Mouse (Mus musculus) liver, embryonic 14.5 days (tissue): ENCODE measurements around the gene Vash2. TPM values are rescaled to one million over a fixed set of nuclear protein-coding genes. Genes with fewer than 3 reads are reported as not detected.

Experiments used
- ATAC-seq: fragments of 200-750 bp; cut with Nextera tagmentation; 2 replicates; pipeline ENCODE4 v1.8.0; 2017; ENCODE audit warnings: moderate number of reproducible peaks, mild to moderate bottlenecking, moderate library complexity; ENCODE audit not compliant: insufficient read depth
- DNase-seq, 3 experiments: peaks; one replicate each; pipeline ENCODE4 v3.0.0-alpha.2; 2012 to 2013; ENCODE audit warnings: low read depth in 3 of 3, low spot score in 3 of 3
- H3K27ac ChIP-seq: fragments of 300-500 bp; sonication (generic); 2 replicates; pipeline ENCODE4 v1.5.1; 2014; ENCODE audit warnings: moderate library complexity, mild to moderate bottlenecking, control low read depth, inconsistent platforms
- H3K27me3 ChIP-seq: fragments of 300-500 bp; sonication (generic); 2 replicates; pipeline ENCODE4 v1.6.1; 2014; ENCODE audit warnings: mild to moderate bottlenecking, low read length, moderate library complexity; ENCODE audit not compliant: control insufficient read depth, insufficient read depth
- H3K36me3 ChIP-seq: fragments of 300-500 bp; sonication (generic); replicated peaks from 2 replicates; pipeline ENCODE4 v1.6.1; 2014; ENCODE audit warnings: low read depth; ENCODE audit not compliant: control insufficient read depth, insufficient read depth
- H3K4me1 ChIP-seq, 2 experiments: fragments of 200-500 bp in 1 of 2; fragments of 300-500 bp in 1 of 2; sonication (generic) in 1 of 2; replicated peaks; 2 replicates each; pipeline ENCODE4 v1.6.1; 2012 to 2014; ENCODE audit warnings: antibody characterized with exemption in 1 of 2, inconsistent platforms in 1 of 2, low read length in 1 of 2; ENCODE audit not compliant: control insufficient read depth in 2 of 2, insufficient read depth in 2 of 2
- H3K4me2 ChIP-seq: fragments of 300-500 bp; sonication (generic); 2 replicates; pipeline ENCODE4 v1.6.1; 2014; ENCODE audit warnings: low read depth, mild to moderate bottlenecking, control low read depth, moderate library complexity
- H3K4me3 ChIP-seq, 2 experiments: fragments of 200-500 bp in 1 of 2; fragments of 300-500 bp in 1 of 2; sonication (generic) in 1 of 2; 2 replicates each; pipeline ENCODE4 v1.5.1; 2012 to 2014; ENCODE audit warnings: low read depth in 2 of 2, low read length in 2 of 2, mild to moderate bottlenecking in 2 of 2, control low read depth in 1 of 2, inconsistent platforms in 1 of 2, moderate library complexity in 1 of 2; ENCODE audit not compliant: insufficient read depth in 1 of 2
- H3K9ac ChIP-seq: fragments of 300-500 bp; sonication (generic); replicated peaks from 2 replicates; pipeline ENCODE4 v1.6.1; 2014; ENCODE audit warnings: mild to moderate bottlenecking, control low read depth, moderate library complexity
- H3K9me3 ChIP-seq: fragments of 300-500 bp; sonication (generic); 2 replicates; pipeline ENCODE4 v1.6.1; 2016; ENCODE audit warnings: low read length, mixed read lengths; ENCODE audit not compliant: control insufficient read depth
- CTCF ChIP-seq: IDR thresholded peaks from 2 replicates; pipeline ENCODE4 v1.5.1; 2016; ENCODE audit warnings: antibody characterized with exemption, low read depth, control low read depth
- EP300 ChIP-seq: IDR thresholded peaks from 2 replicates; pipeline ENCODE4 v1.6.1; 2016; ENCODE audit warnings: antibody characterized with exemption, low read depth
- WGBS: fragments of 180-500 bp; shearing (Covaris S2); extraction: QIAGEN DNeasy Blood & Tissue Kit; methylation state at CpG from one replicate; pipeline ENCODE4 v1.1.7; 2014; ENCODE audit not compliant: insufficient replicate concordance; 5-methylcytosine and 5-hydroxymethylcytosine counted together
- polyA plus RNA-seq, 2 experiments: library from polyadenylated mRNA; depleted of rRNA in 1 of 2; stranded (reverse) in 1 of 2; unstranded in 1 of 2; fragments of >200 nt; fragmentation: Nextera tagmentation in 1 of 2; extraction: Ambion mirVana in 1 of 2; gene quantifications; 2 replicates each; pipeline versions ENCODE4 v1.2.1 to v1.2.3; 2012 to 2014

Gene Vash2
- polyA plus RNA-seq, 2 experiments: 0.40 to 0.81 TPM

DNA sequence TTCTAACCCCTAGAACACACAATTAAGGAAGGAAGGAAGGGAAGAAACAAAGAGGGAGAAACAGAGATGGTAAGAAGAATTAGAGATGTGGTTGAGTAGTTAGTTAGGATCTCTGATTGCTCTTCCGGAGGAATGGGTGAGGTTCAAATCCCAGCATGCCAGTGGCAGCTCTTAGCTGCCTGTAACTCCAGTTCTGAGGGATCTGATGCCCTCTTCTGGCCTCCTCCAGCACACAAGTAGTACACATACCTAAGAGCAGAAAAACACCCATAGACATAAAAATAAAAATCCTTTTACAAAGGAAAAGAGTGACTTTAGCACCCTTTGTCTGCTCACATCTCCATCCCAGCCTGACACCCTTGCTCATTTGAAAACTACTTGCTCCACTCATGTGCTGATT lies 66.5 kb downstream of the Vash2 start:
- H3K4me3 ChIP-seq: no peak overlapping the region
- H3K4me2 ChIP-seq: peak overlapping the region; percentile 72; the same call in 1 of the 2 replicates

DNA sequence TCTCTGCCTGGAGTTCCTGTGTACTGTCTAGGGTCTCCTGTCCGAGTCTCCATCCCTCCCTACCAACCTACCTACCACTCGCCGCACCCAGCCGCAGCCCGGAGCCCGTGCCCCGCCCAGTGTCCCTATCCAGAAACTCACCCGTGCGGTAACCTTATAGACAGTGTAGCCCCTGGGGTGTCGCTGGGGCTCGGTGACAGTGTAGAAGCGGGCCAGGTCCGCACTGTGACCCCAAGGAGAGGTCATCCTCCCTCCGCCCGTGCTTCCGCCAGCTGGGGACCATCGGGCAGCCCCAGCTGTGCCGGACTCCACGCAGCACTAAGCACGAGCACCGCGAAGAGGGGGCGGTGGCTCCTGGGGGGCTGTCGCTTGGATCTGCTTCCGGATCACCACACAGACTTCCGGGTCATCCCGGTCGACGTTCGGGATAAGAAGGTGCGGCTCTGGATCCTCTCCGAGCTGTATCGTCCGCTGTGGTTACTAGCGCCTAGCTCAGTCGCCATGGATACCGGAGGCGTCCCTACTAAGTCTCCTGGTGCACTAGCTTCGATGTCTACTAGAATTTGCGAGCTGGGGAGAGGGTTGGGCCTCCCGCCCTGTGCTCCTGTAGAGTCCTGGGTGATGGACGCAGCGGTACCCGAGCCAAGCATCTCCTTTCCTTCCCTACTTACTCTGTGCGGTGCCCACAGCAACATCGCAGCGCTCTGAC lies 67.5 kb downstream of the Vash2 start, which contains the start of gene Rps6kc1:
Gene Rps6kc1, minus strand, starts transcription at position 356 of the 709 bp plus-strand sequence.
- DNase-seq (peak; percentile 62 to 65 (median 64)), ATAC-seq (peak; percentile 89)
- H3K4me1 ChIP-seq: peaks cover 0 to 11% of the 10 kb centered on the region in 2 experiments; a peak in 2 of 4 replicates
- peak within 1 kb of the TSS; percentile 72 for H3K4me2 ChIP-seq
- no peaks in the 10 kb centered on the region for H3K9me3 ChIP-seq
- H3K9ac ChIP-seq: peak within 1 kb of the TSS; percentile 32
- H3K36me3 ChIP-seq: no peaks in the 10 kb centered on the region
- TF ChIP-seq CTCF (no peak), EP300 (no peak)
- under 1% methylated on average over 47 of the region's 47 CpGs for WGBS
- no peak within 1 kb of the TSS for H3K27ac ChIP-seq
- H3K27me3 ChIP-seq: no peaks in the 10 kb centered on the region
- H3K4me3 ChIP-seq: peak within 1 kb of the TSS; percentile 65 to 76

More for the DNA sequence above, 66.5 kb downstream of the Vash2 start:
- DNase-seq (no peak), ATAC-seq (no peak)
- TF ChIP-seq CTCF (no peak), EP300 (no peak)
- Histone ChIP-seq H3K27me3 (no peaks in the 10 kb centered on the region), H3K27ac (no peak overlapping the region), H3K36me3 (no peaks in the 10 kb centered on the region), H3K9ac (no peak overlapping the region), H3K4me1 (peaks cover 0 to 11% of the 10 kb centered on the region in 2 experiments; a peak in 2 of 4 replicates), H3K9me3 (no peaks in the 10 kb centered on the region)
- WGBS: 34% methylated on average over 1 of the region's 1 CpGs

DNA sequence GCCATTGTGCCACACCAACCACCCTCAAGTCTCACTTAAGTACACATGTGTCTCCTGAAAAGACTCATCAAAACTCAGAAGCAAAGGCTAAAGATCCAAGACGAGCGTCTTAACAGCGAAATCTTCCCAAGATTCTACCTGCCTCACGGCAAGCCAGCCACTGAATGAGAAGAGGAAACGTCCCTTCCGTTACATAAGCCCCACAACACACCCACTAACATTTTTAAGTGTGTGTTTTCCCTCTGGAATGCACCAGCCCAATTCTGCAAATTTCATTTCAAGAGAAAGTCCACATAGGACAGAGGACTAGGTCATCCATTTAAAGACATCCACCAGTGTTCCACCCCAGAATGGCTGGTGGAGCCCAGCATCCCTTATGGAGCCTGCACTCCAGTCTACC lies 68.3 kb downstream of the Vash2 start:
- H3K9ac ChIP-seq: peak overlapping the region; percentile 32; the same call in 1 of the 2 replicates
- no peaks in the 10 kb centered on the region for H3K9me3 ChIP-seq
- H3K27ac ChIP-seq: no peak overlapping the region
- no peak for ATAC-seq
- H3K4me2 ChIP-seq: peak overlapping the region; percentile 72
- H3K4me3 ChIP-seq: peak overlapping the region; percentile 65 to 76
- no peak for DNase-seq
- no peaks in the 10 kb centered on the region for H3K27me3 ChIP-seq
- TF ChIP-seq EP300 (no peak), CTCF (no peak)
- 70% methylated on average over 6 of the region's 6 CpGs for WGBS
- no peaks in the 10 kb centered on the region for H3K36me3 ChIP-seq
- H3K4me1 ChIP-seq: peaks cover 0 to 11% of the 10 kb centered on the region in 2 experiments; a peak in 2 of 4 replicates

DNA sequence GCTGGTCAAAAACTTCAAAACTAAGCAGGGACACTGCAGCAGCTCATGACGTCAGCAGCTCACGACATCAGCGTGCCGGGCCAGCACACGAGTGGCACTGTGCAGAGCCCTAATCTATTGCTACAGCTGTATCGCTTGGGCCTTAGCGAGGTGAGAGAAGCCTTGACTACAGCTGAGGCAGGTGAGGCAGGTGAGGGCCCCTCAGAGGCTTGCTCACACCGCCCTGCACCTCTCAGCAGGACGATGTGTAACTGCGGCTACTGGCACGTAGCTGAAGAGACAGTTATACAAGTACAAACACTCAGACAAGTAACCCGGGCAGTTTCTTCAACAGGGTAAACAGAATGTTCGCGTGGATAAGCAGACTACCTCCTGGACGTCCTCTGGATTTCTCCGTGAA lies 74.4 kb downstream of the Vash2 start:
- H3K9me3 ChIP-seq: no peaks in the 10 kb centered on the region
- H3K9ac ChIP-seq: no peak overlapping the region
- ATAC-seq (no peak), DNase-seq (no peak)
- TF ChIP-seq CTCF (no peak), EP300 (no peak)
- no peaks in the 10 kb centered on the region for H3K4me1 ChIP-seq
- no peaks in the 10 kb centered on the region for H3K36me3 ChIP-seq
- no peak overlapping the region for H3K27ac ChIP-seq
- no peaks in the 10 kb centered on the region for H3K27me3 ChIP-seq
- no peak overlapping the region for H3K4me2 ChIP-seq
- no peak overlapping the region for H3K4me3 ChIP-seq
- WGBS: 81% methylated on average over 16 of the region's 16 CpGs

DNA sequence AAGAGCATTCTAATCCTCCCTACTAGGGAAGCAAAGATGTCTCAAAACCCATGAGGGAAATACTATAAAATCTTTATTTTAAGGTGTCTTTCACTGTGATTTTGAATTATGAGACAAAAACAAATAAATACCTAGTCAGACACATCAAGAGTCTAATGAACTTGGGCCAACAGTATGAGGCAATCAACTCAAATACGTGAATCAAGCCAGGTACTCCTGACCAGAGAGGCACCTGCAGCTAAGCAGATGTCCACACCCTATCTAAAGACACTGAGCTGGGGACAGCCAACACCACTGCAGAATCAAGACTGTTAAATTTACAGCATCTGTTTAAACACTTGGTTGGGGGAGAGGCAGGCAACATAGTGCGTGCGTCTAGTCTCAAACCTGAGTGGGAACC lies 75.0 kb downstream of the Vash2 start:
- WGBS: 73% methylated on average over 3 of the region's 3 CpGs
- Histone ChIP-seq H3K9me3 (no peaks in the 10 kb centered on the region), H3K36me3 (no peaks in the 10 kb centered on the region), H3K9ac (no peak overlapping the region), H3K27ac (no peak overlapping the region), H3K27me3 (no peaks in the 10 kb centered on the region), H3K4me3 (no peak overlapping the region), H3K4me1 (no peaks in the 10 kb centered on the region), H3K4me2 (no peak overlapping the region)
- TF ChIP-seq CTCF (no peak), EP300 (no peak)
- no peak for ATAC-seq
- no peak for DNase-seq
